ENCODE assay signal across 8 mouse cellular contexts in the genomic region with DNA sequence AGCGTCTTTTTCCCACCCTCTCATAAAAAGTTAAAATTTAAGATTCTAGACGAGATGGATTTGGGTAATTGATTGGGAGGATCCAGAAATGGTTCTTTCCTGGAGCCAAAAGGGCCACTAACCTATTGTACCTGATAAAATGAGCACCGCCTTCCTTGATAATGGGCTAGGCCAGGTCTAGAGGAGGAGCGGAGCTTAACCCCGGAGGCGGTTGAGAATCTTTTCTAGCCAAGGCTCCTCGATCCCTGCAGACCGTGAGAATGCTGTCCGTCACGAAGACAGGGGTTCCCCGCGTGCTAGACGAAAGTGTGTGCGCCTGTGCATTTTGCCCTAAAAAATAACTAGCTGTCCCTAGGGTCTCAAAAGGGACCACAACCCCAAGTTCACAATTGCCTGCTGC. TPM values are rescaled to one million over a fixed set of nuclear protein-coding genes. Genes with fewer than 3 reads are reported as not detected.
DNase-seq lines count a peak whose midpoint lies in the region; ATAC-seq and TF ChIP-seq lines count a peak whose summit lies in the region.

No protein-coding gene starts in this region.

- H3K9ac ChIP-seq in heart, embryonic 12.5 days, result peak overlapping the region; percentile 93
- H3K9ac ChIP-seq in ES-Bruce4 (ENCODE audit: low read depth, poor library complexity, severe bottlenecking), result peak overlapping the region; percentile 49
- peak overlapping the region; percentile 74 for H3K9ac ChIP-seq in forebrain, embryonic 14.5 days (ENCODE audit: low read length)
- no peak overlapping the region; the same call in 1 of the 2 replicates for H3K9ac ChIP-seq in liver, postnatal 0 days (replicated peaks)

- H3K9me3 ChIP-seq in heart, embryonic 12.5 days (replicated peaks), result no peaks in the 10 kb centered on the region
- no peaks in the 10 kb centered on the region for H3K9me3 ChIP-seq in ES-Bruce4 (replicated peaks; ENCODE audit: control insufficient read depth, insufficient read depth, low read length, poor library complexity, severe bottlenecking)
- H3K9me3 ChIP-seq in forebrain, embryonic 14.5 days (replicated peaks; ENCODE audit: control insufficient read depth, low read length), result no peaks in the 10 kb centered on the region
- H3K9me3 ChIP-seq in liver, postnatal 0 days (ENCODE audit: low read length), result no peaks in the 10 kb centered on the region

- no peak for TF ChIP-seq CTCF in ES-Bruce4 (IDR thresholded peaks at IDR 0.05; ENCODE audit: low read depth, low read length)
- TF ChIP-seq CTCF in liver, postnatal 0 days (IDR thresholded peaks at IDR 0.05; ENCODE audit: low read depth), result no peak

- H3K27ac ChIP-seq in heart, embryonic 12.5 days (ENCODE audit: poor library complexity, severe bottlenecking), result peak overlapping the region; percentile 88
- no peak overlapping the region for H3K27ac ChIP-seq in ES-Bruce4 (ENCODE audit: insufficient read depth, low read length)
- H3K27ac ChIP-seq in forebrain, embryonic 14.5 days (ENCODE audit: low read depth, low read length), result no peak overlapping the region
- no peak overlapping the region for H3K27ac ChIP-seq in liver, postnatal 0 days (ENCODE audit: low read depth)

- peak overlapping the region; percentile 96 for H3K4me2 ChIP-seq in heart, embryonic 12.5 days
- peak overlapping the region; percentile 97 for H3K4me2 ChIP-seq in forebrain, embryonic 14.5 days (ENCODE audit: low read length)
- H3K4me2 ChIP-seq in liver, postnatal 0 days (ENCODE audit: low read depth, low read length), result peak overlapping the region; percentile 95

- intact Hi-C loops in heart, postnatal 36 days (cut with DNase I), result loop anchor here (2.0 kb wide), 1 partner anchor 17 kb away; a partner anchor contains a TSS
- intact Hi-C loops in left cerebral cortex, postnatal 25 days (cut with DNase I), result loop anchor here (5.0 kb wide), 1 partner anchor 537 kb away; no protein-coding TSS in a partner anchor

- peak overlapping the region; percentile 73 for H3K4me3 ChIP-seq in heart, embryonic 12.5 days
- peak overlapping the region; percentile 54 for H3K4me3 ChIP-seq in ES-Bruce4 (ENCODE audit: low read depth, low read length)
- peak overlapping the region; percentile 53 for H3K4me3 ChIP-seq in forebrain, embryonic 14.5 days (ENCODE audit: low read depth, low read length)
- peak overlapping the region; percentile 61 for H3K4me3 ChIP-seq in liver, postnatal 0 days (ENCODE audit: low read depth, low read length)

- DNase-seq in heart, postnatal 36 days, result no peak
- DNase-seq in forebrain, embryonic 14.5 days (ENCODE audit: low spot score), result no peak
- DNase-seq in liver, postnatal 0 days, result no peak
- no peak for DNase-seq in left cerebral cortex, postnatal 25 days (ENCODE audit: low spot score in 2 of 2)
- DNase-seq in cerebellum, adult 18-20 months, result no peak
- DNase-seq in layer of hippocampus, postnatal 25 days (ENCODE audit: extremely low spot score in 1 of 2, low spot score in 1 of 2), result no peak

- WGBS in heart, embryonic 12.5 days, result 3% methylated on average over 14 of the region's 14 CpGs
- WGBS in forebrain, embryonic 14.5 days, result 3% methylated on average over 14 of the region's 14 CpGs
- WGBS in liver, postnatal 0 days (ENCODE audit: insufficient replicate concordance), result 1% methylated on average over 14 of the region's 14 CpGs

- TF ChIP-seq EP300 in ES-Bruce4 (IDR thresholded peaks at IDR 0.05; ENCODE audit: insufficient read depth, low read depth, low read length), result no peak
- no peak for TF ChIP-seq EP300 in liver, postnatal 0 days (IDR thresholded peaks at IDR 0.05; ENCODE audit: low read depth)

- H3K4me1 ChIP-seq in heart, embryonic 12.5 days (replicated peaks), result peaks cover 87% of the 10 kb centered on the region
- H3K4me1 ChIP-seq in ES-Bruce4 (ENCODE audit: control insufficient read depth, insufficient read depth, low read length), result peaks cover 7% of the 10 kb centered on the region
- H3K4me1 ChIP-seq in forebrain, embryonic 14.5 days (ENCODE audit: control insufficient read depth, insufficient read depth, low read length), result peaks cover 21% of the 10 kb centered on the region
- peaks cover 47% of the 10 kb centered on the region for H3K4me1 ChIP-seq in liver, postnatal 0 days (ENCODE audit: insufficient read depth)

- no peak for TF ChIP-seq POLR2A in ES-Bruce4 (IDR thresholded peaks at IDR 0.05; ENCODE audit: insufficient read depth, low read length)

- ATAC-seq in heart, embryonic 12.5 days (ENCODE audit: insufficient number of reproducible peaks, low FRiP score), result no peak
- 0 out of 2 replicates have a peak, but pooled peaks have one; percentile 21 for ATAC-seq in forebrain, embryonic 14.5 days
- no peak for ATAC-seq in liver, postnatal 0 days

- H3K36me3 ChIP-seq in heart, embryonic 12.5 days, result no peaks in the 10 kb centered on the region
- H3K36me3 ChIP-seq in ES-Bruce4 (ENCODE audit: control insufficient read depth, insufficient read depth, low read length, poor library complexity, severe bottlenecking), result no peaks in the 10 kb centered on the region
- no peaks in the 10 kb centered on the region for H3K36me3 ChIP-seq in forebrain, embryonic 14.5 days (ENCODE audit: control insufficient read depth, insufficient read depth, low read length)
- H3K36me3 ChIP-seq in liver, postnatal 0 days (replicated peaks; ENCODE audit: insufficient read depth, low read length), result no peaks in the 10 kb centered on the region

- peaks cover 11% of the 10 kb centered on the region; the same call in 1 of the 2 replicates for H3K27me3 ChIP-seq in heart, embryonic 12.5 days (replicated peaks)
- no peaks in the 10 kb centered on the region for H3K27me3 ChIP-seq in ES-Bruce4 (ENCODE audit: control insufficient read depth, insufficient read depth, low read length, poor library complexity, severe bottlenecking)
- peaks cover 11% of the 10 kb centered on the region; the same call in 1 of the 2 replicates for H3K27me3 ChIP-seq in forebrain, embryonic 14.5 days (replicated peaks; ENCODE audit: control insufficient read depth, insufficient read depth, low read length)
- H3K27me3 ChIP-seq in liver, postnatal 0 days (ENCODE audit: insufficient read depth, low read length), result peaks cover 14% of the 10 kb centered on the region; the same call in 1 of the 2 replicates

RNA-seq across cellular contexts. Expression of a gene that starts 17.3 kb away (rescaled TPM):
- not detected in 2 replicates for polyA plus RNA-seq in heart, embryonic 12.5 days (2016; fragmentation: Nextera tagmentation; extraction: Ambion mirVana)
- not detected for total RNA-seq in heart, postnatal 36 days (2021)
- not detected in 2 replicates for polyA plus RNA-seq in ES-Bruce4 (2011; ENCODE audit: insufficient read depth, insufficient read length, low read depth, missing spikeins)
- 0.31 TPM in 1 of 2 replicates, not detected in the other for polyA plus RNA-seq in forebrain, embryonic 14.5 days (2014; fragmentation: Nextera tagmentation; extraction: Ambion mirVana)
- polyA plus RNA-seq in liver, postnatal 0 days (2015; fragmentation: Nextera tagmentation; extraction: Ambion mirVana), result not detected in 2 replicates
- 1 to 10 TPM in 1 of 2 experiments, under 1 TPM in 1; 0.55 to 1.6 TPM for total RNA-seq in left cerebral cortex, postnatal 25 days (2021)
- total RNA-seq in layer of hippocampus, postnatal 25 days (2021), result under 1 TPM; 0.31 to 0.49 TPM

RNA-seq across cellular contexts. Expression of a gene that starts 17.4 kb away (rescaled TPM):
- 51.7 and 62.5 TPM in 2 replicates for polyA plus RNA-seq in heart, embryonic 12.5 days (2016; fragmentation: Nextera tagmentation; extraction: Ambion mirVana)
- total RNA-seq in heart, postnatal 36 days (2021), result 100 to 1,000 TPM; 137 to 198 TPM
- 9.6 and 14.2 TPM in 2 replicates for polyA plus RNA-seq in ES-Bruce4 (2011; ENCODE audit: insufficient read depth, insufficient read length, low read depth, missing spikeins)
- 6.9 and 8.2 TPM in 2 replicates for polyA plus RNA-seq in forebrain, embryonic 14.5 days (2014; fragmentation: Nextera tagmentation; extraction: Ambion mirVana)
- polyA plus RNA-seq in liver, postnatal 0 days (2015; fragmentation: Nextera tagmentation; extraction: Ambion mirVana), result 2.9 and 3.8 TPM in 2 replicates
- total RNA-seq in left cerebral cortex, postnatal 25 days (2021), result 100 to 1,000 TPM in 1 of 2 experiments, 10 to 100 TPM in 1; 72.3 to 106 TPM
- 10 to 100 TPM; 59.4 to 81.4 TPM for total RNA-seq in layer of hippocampus, postnatal 25 days (2021)

RNA-seq across cellular contexts. Expression of a gene that starts 22.8 kb away (rescaled TPM):
- 0.67 and 1.1 TPM in 2 replicates for polyA plus RNA-seq in heart, embryonic 12.5 days (2016; fragmentation: Nextera tagmentation; extraction: Ambion mirVana)
- total RNA-seq in heart, postnatal 36 days (2021), result 1 to 10 TPM; 8.4 to 8.9 TPM
- not detected in 2 replicates for polyA plus RNA-seq in ES-Bruce4 (2011; ENCODE audit: insufficient read depth, insufficient read length, low read depth, missing spikeins)
- 2.6 and 3.2 TPM in 2 replicates for polyA plus RNA-seq in forebrain, embryonic 14.5 days (2014; fragmentation: Nextera tagmentation; extraction: Ambion mirVana)
- polyA plus RNA-seq in liver, postnatal 0 days (2015; fragmentation: Nextera tagmentation; extraction: Ambion mirVana), result 1.0 and 1.3 TPM in 2 replicates
- 10 to 100 TPM; 23.1 to 26.1 TPM for total RNA-seq in left cerebral cortex, postnatal 25 days (2021)
- 10 to 100 TPM; 13.6 to 16.8 TPM for total RNA-seq in layer of hippocampus, postnatal 25 days (2021)

RNA-seq across cellular contexts. Expression of a gene that starts 29.1 kb away (rescaled TPM):
- polyA plus RNA-seq in heart, embryonic 12.5 days (2016; fragmentation: Nextera tagmentation; extraction: Ambion mirVana), result 0.20 TPM in 1 of 2 replicates, not detected in the other
- total RNA-seq in heart, postnatal 36 days (2021), result under 1 TPM in 1 of 2 experiments, not detected in 1; 0.14 TPM
- 0.49 and 0.67 TPM in 2 replicates for polyA plus RNA-seq in ES-Bruce4 (2011; ENCODE audit: insufficient read depth, insufficient read length, low read depth, missing spikeins)
- polyA plus RNA-seq in forebrain, embryonic 14.5 days (2014; fragmentation: Nextera tagmentation; extraction: Ambion mirVana), result 0.11 and 0.16 TPM in 2 replicates
- not detected in 2 replicates for polyA plus RNA-seq in liver, postnatal 0 days (2015; fragmentation: Nextera tagmentation; extraction: Ambion mirVana)
- under 1 TPM; 0.14 to 0.27 TPM for total RNA-seq in left cerebral cortex, postnatal 25 days (2021)
- under 1 TPM in 1 of 2 experiments, not detected in 1; 0.28 TPM for total RNA-seq in layer of hippocampus, postnatal 25 days (2021)

RNA-seq across cellular contexts. Expression of a gene that starts 29.1 kb away (rescaled TPM):
- polyA plus RNA-seq in heart, embryonic 12.5 days (2016; fragmentation: Nextera tagmentation; extraction: Ambion mirVana), result 48.4 and 51.3 TPM in 2 replicates
- 1 to 10 TPM; 6.7 to 7.6 TPM for total RNA-seq in heart, postnatal 36 days (2021)
- 34.1 and 34.3 TPM in 2 replicates for polyA plus RNA-seq in ES-Bruce4 (2011; ENCODE audit: insufficient read depth, insufficient read length, low read depth, missing spikeins)
- 31.3 and 35.1 TPM in 2 replicates for polyA plus RNA-seq in forebrain, embryonic 14.5 days (2014; fragmentation: Nextera tagmentation; extraction: Ambion mirVana)
- polyA plus RNA-seq in liver, postnatal 0 days (2015; fragmentation: Nextera tagmentation; extraction: Ambion mirVana), result 17.9 and 18.8 TPM in 2 replicates
- total RNA-seq in left cerebral cortex, postnatal 25 days (2021), result 10 to 100 TPM; 30.6 to 31.5 TPM
- total RNA-seq in layer of hippocampus, postnatal 25 days (2021), result 10 to 100 TPM; 30.3 to 33.0 TPM
